Mouse (Mus musculus) stomach, embryonic 15.5 days (tissue): ENCODE results near the gene Zcwpw1. TPM values are rescaled to one million over a fixed set of nuclear protein-coding genes. Genes with fewer than 3 reads are reported as not detected.

ENCODE experiments used
- ATAC-seq: fragments of 200-750 bp; cut with Nextera tagmentation; 2 replicates; pipeline ENCODE4 v1.8.0; 2017; ENCODE audit warnings: low read depth, moderate number of reproducible peaks, moderate TSS enrichment; ENCODE audit not compliant: insufficient read depth, low FRiP score
- H3K27ac ChIP-seq: fragments of 300-500 bp; sonication (generic); 2 replicates; pipeline ENCODE4 v1.5.1; 2015; ENCODE audit warnings: mild to moderate bottlenecking, inconsistent platforms
- H3K27me3 ChIP-seq: fragments of 300-500 bp; sonication (generic); replicated peaks from 2 replicates; pipeline ENCODE4 v1.6.1; 2015; ENCODE audit warnings: inconsistent platforms
- H3K36me3 ChIP-seq: fragments of 300-500 bp; sonication (generic); 2 replicates; pipeline ENCODE4 v1.6.1; 2015; ENCODE audit warnings: inconsistent platforms
- H3K4me1 ChIP-seq: fragments of 300-500 bp; sonication (generic); 2 replicates; pipeline ENCODE4 v1.6.1; 2015; ENCODE audit warnings: inconsistent platforms
- H3K4me2 ChIP-seq: fragments of 300-500 bp; sonication (generic); 2 replicates; pipeline ENCODE4 v1.6.1; 2015; ENCODE audit warnings: mild to moderate bottlenecking, inconsistent platforms
- H3K4me3 ChIP-seq: fragments of 300-500 bp; sonication (generic); replicated peaks from 2 replicates; pipeline ENCODE4 v1.5.1; 2015; ENCODE audit warnings: inconsistent platforms
- H3K9ac ChIP-seq: fragments of 300-500 bp; sonication (generic); 2 replicates; pipeline ENCODE4 v1.6.1; 2015; ENCODE audit warnings: inconsistent platforms
- H3K9me3 ChIP-seq: fragments of 300-500 bp; sonication (generic); 2 replicates; pipeline ENCODE4 v1.6.1; 2016; ENCODE audit warnings: inconsistent platforms
- WGBS: fragments of 180-500 bp; shearing (Covaris S2); methylation state at CpG from one replicate; pipeline ENCODE4 v1.1.7; 2015; 5-methylcytosine and 5-hydroxymethylcytosine counted together
- polyA plus RNA-seq: library from polyadenylated mRNA; unstranded; fragments of >200 nt; fragmentation: Nextera tagmentation; extraction: Ambion mirVana; gene quantifications from 2 replicates; pipeline ENCODE4 v1.2.1, GENCODE M21; 2015

The Zcwpw1 gene
- polyA plus RNA-seq, 1 experiment from 2014 or later: 18.3 TPM

DNA sequence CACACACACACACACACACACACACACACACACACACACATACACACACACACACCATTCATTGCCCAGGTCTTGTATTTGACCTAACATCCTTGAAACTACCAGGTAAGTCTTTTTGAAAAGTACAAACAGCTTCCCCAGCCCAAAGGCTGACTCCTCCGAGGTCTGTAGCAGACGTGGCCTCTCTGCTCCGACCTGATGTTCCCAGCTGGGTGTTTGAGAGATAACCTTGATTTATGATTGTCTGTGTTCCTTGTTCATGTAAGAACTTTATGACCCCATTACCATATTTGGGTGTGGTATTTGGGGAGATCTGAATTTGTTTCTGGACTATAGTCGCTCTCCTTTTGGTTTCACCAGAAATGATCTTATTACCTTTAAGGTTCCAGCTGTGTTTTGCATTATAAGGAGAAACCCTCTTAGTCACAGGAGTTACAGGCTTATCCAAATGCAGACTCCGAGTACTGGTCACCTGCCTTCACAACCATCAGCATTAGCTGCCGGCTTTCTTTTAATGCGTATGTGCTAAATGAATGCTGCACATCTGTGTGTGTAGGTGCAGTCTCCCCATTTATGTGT, 10.2 kb upstream of the Zcwpw1 start:
- 64% methylated on average over 7 of the region's 7 CpGs for WGBS
- H3K27ac ChIP-seq: peak overlapping the region; percentile 71; the same call in 1 of the 2 replicates

DNA sequence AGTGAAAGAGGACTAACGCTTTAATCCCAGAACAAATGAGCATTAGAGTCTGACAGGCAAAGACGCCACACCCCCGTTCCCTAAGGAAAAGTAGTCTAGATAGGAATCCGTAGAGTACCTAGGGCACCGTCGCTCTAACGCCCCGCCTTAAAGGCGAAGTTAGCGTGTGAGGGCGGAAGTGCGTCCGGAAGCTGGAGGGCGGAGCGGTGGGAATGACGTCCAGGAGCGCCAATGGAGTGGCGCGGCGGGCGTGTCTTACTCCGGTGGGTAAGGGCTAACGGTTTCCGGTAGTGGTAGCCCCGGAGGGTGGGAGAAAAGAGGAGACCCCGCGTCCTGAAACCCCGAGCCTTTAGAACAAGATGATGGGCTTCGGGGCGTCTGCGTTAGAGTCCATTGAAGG, 9.0 kb upstream of the Zcwpw1 start, which contains the start of gene Ppp1r35:
Ppp1r35 (plus strand) TSS at position 215 of the 400 bp plus-strand sequence.
- Histone ChIP-seq H3K36me3 (peaks cover 20% of the 10 kb centered on the region), H3K9ac (peak within 1 kb of the TSS; percentile 89), H3K27me3 (no peaks in the 10 kb centered on the region), H3K27ac (peak within 1 kb of the TSS; percentile 90), H3K4me3 (peak within 1 kb of the TSS; percentile 82), H3K9me3 (no peaks in the 10 kb centered on the region), H3K4me2 (peak within 1 kb of the TSS; percentile 91), H3K4me1 (peaks cover 24% of the 10 kb centered on the region)
- under 1% methylated on average over 31 of the region's 31 CpGs for WGBS
- peak; percentile 94 for ATAC-seq

More for the DNA sequence above, 10.2 kb upstream of the Zcwpw1 start:
- H3K27me3 ChIP-seq: no peaks in the 10 kb centered on the region
- H3K9ac ChIP-seq: no peak overlapping the region
- H3K4me2 ChIP-seq: no peak overlapping the region
- no peak overlapping the region for H3K4me3 ChIP-seq
- H3K36me3 ChIP-seq: peaks cover 13% of the 10 kb centered on the region
- H3K4me1 ChIP-seq: peaks cover 16% of the 10 kb centered on the region
- ATAC-seq: no peak
- H3K9me3 ChIP-seq: no peaks in the 10 kb centered on the region

DNA sequence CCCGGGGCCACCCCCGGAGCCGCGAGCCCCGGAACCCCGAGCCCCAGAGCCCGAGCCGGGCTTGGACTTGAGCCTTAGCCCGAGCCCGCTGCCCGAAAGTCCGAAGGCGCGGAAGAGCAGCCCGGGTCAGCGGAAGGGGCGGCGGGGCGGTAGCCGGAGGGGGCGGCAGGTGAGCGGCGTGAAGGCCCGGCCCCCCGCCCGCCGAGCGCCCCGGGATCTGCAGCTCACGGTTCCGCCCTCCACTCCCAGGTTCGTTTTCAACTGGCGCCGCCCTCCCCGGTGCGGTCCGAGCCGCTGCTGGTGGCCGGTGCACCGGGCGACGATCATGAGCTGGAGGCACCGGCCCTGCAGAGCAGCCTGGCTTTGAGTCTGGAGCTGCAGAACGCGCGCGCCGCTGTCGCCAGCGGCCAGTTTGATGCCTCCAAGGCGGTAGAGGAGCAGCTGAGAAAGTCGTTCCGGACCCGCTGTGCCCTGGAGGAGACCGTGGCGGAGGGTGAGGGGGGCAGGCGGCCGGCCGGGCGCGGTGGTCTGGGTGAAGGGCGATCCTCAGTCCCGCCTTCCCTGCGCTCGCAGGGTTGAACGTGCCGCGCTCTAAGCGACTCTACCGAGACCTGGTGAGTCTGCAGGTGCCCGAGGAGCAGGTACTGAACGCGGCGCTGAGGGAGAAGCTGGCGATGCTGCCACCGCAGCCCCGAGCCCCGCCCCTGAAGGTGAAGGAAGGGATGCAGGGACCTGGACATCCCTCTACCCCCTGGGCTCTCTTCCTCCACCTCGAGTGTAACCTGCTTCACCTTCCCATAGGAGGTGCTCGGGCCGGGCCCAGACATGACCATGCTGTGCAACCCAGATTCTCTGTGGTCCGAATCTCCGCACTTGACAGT, 8.3 kb upstream of the Zcwpw1 start:
- Histone ChIP-seq H3K36me3 (peaks cover 24% of the 10 kb centered on the region), H3K4me1 (peaks cover 30% of the 10 kb centered on the region), H3K27ac (peak overlapping the region; percentile 90), H3K9me3 (no peaks in the 10 kb centered on the region), H3K4me3 (peak overlapping the region; percentile 82), H3K27me3 (no peaks in the 10 kb centered on the region), H3K9ac (peak overlapping the region; percentile 89), H3K4me2 (peak overlapping the region; percentile 91)
- ATAC-seq: 0 out of 2 replicates have a peak, but pooled peaks have one; percentile 11
- under 1% methylated on average over 81 of the region's 83 CpGs for WGBS

DNA sequence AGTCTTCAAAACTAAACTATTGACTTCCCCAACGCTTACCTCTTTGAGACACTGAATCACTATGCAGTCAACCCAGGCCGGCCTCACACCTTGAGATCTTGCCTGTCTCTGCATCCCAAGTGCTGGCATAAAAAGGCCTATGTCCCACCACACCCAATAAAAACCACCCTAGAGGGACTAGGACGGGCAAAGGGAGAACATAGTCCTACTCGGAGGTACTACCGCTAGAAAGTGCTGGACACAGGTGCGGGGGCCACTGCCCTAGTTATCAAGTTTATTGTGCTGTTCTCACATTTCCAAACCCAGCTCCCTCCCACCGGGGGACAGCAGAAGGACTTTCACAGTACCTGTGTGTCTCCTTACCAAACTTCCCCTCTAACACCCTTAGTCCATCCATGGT, 5.9 kb upstream of the Zcwpw1 start:
- Histone ChIP-seq H3K4me1 (peaks cover 35% of the 10 kb centered on the region), H3K4me3 (no peak overlapping the region), H3K36me3 (peaks cover 24% of the 10 kb centered on the region), H3K27me3 (no peaks in the 10 kb centered on the region), H3K9ac (no peak overlapping the region), H3K9me3 (no peaks in the 10 kb centered on the region), H3K27ac (no peak overlapping the region), H3K4me2 (no peak overlapping the region)
- ATAC-seq: no peak
- WGBS: 92% methylated on average over 7 of the region's 7 CpGs

DNA sequence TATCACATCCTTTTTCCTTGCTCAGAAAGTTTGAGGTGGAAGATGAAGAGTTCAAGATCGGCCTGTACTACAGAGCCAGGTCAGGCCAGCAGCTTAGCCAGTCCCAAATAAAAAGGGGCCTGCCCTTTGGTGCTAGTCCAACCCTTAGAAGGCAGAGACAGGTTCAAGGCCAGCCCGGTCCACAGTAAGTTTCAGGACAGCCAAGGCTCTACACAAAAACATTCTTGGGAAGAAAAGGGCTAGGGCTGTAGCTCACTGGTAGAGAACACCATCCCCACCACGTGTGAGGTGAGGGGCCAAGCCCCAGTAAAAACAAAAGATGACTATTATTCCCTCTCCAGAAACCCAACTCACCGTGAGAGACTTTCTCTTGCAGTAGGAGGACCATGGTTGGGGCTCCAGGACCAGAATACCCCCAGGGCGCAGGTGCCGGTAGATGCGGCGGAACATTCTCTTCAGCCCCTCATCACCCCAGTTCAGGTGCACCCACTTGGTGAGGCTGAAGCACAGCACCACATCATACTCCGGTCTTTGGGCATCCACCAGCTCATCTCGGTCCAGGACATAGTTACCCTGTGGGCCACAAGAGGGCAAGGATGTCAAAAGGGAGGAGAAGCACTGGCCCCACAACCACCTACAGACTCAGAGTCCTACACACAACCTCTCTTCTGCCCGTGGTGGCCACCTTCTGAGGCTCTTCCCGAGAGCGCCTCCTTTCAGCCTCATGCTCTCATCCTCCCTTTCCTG, 4.6 kb upstream of the Zcwpw1 start:
- Histone ChIP-seq H3K4me1 (peaks cover 33% of the 10 kb centered on the region), H3K9me3 (no peaks in the 10 kb centered on the region), H3K36me3 (peaks cover 24% of the 10 kb centered on the region), H3K4me2 (peak overlapping the region; percentile 89), H3K9ac (peak overlapping the region; percentile 17; the same call in 1 of the 2 replicates), H3K4me3 (peak overlapping the region; percentile 93), H3K27me3 (no peaks in the 10 kb centered on the region), H3K27ac (no peak overlapping the region)
- ATAC-seq: no peak
- 75% methylated on average over 13 of the region's 13 CpGs for WGBS

DNA sequence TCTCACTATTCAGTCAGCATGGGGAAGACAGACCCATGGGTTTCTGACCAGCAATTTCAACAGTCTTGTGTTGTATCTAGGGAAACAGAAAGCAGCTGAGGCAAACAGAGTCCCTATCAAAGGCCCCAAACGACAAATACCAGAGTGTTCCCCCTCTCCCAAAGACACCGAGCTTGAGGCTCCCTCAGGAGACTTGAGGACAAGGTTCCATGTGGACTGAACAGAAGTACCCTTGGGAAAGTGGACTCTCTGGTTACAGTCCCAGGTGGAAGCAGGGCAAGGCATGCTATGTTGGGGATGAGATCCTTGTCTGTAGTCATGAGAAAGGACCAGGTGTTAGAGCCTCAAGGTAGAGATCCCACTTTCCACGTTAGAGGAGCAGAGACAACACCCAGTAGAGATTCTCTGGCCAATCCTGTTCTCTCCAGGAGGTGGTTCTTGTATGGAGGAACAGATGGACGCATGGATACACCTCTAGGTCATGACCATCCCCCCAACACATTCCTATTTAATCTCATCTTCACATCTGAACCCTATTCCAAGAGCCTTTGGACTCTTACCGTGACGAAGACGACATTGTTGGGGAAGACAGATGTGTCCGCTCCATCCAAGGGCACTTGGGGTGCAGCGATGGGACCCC, 3.6 kb upstream of the Zcwpw1 start:
- peaks cover 33% of the 10 kb centered on the region for H3K4me1 ChIP-seq
- ATAC-seq: no peak
- no peaks in the 10 kb centered on the region for H3K27me3 ChIP-seq
- peak overlapping the region; percentile 89 for H3K4me2 ChIP-seq
- H3K9me3 ChIP-seq: no peaks in the 10 kb centered on the region
- 47% methylated on average over 9 of the region's 9 CpGs for WGBS
- peak overlapping the region; percentile 93 for H3K4me3 ChIP-seq
- peaks cover 24% of the 10 kb centered on the region for H3K36me3 ChIP-seq
- H3K9ac ChIP-seq: peak overlapping the region; percentile 17; the same call in 1 of the 2 replicates
- no peak overlapping the region for H3K27ac ChIP-seq

DNA sequence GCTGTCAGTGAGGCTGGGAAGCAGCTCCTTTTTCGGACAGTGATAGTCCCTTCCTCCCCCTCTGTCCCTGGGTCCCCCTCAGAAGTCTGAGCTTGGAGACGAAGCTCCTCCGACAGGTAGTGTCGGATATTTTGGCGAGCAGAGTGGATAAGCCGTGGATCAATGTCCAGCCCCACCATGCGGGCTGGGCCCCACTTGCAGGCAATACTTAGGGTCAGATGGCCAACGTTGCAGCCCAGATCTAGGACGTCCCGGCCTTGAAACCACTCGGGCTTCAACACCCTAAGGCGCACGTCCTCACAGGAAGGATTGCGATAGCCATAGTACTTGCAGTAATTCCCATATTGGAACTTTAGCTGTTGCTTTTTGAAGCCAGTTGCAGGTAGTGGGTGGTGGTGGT, 3.1 kb upstream of the Zcwpw1 start:
- H3K4me1 ChIP-seq: peaks cover 32% of the 10 kb centered on the region
- peaks cover 24% of the 10 kb centered on the region for H3K36me3 ChIP-seq
- H3K4me2 ChIP-seq: peak overlapping the region; percentile 89
- WGBS: 67% methylated on average over 14 of the region's 14 CpGs
- H3K27me3 ChIP-seq: no peaks in the 10 kb centered on the region
- peak overlapping the region; percentile 95; the same call in 1 of the 2 replicates for H3K9ac ChIP-seq
- H3K27ac ChIP-seq: no peak overlapping the region
- no peaks in the 10 kb centered on the region for H3K9me3 ChIP-seq
- H3K4me3 ChIP-seq: peak overlapping the region; percentile 93
- no peak for ATAC-seq

DNA sequence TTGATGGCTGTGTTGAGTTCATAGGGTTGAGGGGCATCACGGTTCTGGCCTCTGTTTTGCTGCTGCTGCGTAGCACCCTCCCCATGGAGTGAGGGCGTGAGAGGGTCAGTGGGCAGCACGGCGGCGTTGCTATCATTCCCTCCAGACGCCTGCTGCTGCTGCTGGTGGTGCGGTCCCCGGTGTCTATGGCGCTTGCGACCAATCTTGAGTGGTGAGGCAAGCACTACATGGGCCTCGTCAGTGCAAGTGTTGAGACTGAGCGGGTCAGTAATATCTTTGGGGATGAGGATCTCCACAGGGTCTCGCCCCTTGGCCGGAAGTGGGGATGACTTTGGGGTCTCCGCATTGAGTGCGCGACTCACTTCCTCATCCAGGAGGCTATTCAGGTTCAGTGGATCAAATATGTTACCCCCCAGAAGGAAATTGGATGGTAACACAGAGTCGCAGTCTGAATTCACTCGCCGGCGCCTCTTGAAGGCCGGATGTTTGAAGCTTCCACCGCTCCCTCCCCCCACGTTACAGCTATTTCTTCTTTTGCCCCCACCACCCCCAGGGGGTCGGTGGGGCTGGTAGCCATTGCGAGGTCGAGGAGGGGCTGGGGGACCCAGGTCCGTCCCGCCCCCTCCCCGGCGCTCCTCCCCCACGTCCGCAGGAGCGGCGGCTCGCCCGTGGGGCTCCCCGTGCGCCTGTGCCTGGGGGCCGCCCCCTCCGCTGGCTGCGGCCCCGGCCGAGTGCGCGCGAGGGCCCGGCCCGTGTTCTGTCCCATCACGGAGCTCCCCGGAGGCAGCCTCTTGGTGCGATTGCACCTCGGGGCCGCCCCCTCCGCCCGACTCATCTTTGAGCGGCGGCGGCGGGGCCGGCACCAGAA, 2.2 kb upstream of the Zcwpw1 start:
- H3K27ac ChIP-seq: peak overlapping the region; percentile 100
- peaks cover 24% of the 10 kb centered on the region for H3K36me3 ChIP-seq
- H3K4me2 ChIP-seq: peak overlapping the region; percentile 89
- H3K4me3 ChIP-seq: peak overlapping the region; percentile 93
- under 1% methylated on average over 62 of the region's 62 CpGs for WGBS
- H3K27me3 ChIP-seq: no peaks in the 10 kb centered on the region
- peak; percentile 1; the same call in 1 of the 2 replicates for ATAC-seq
- H3K9ac ChIP-seq: peak overlapping the region; percentile 95
- H3K4me1 ChIP-seq: peaks cover 28% of the 10 kb centered on the region
- no peaks in the 10 kb centered on the region for H3K9me3 ChIP-seq

DNA sequence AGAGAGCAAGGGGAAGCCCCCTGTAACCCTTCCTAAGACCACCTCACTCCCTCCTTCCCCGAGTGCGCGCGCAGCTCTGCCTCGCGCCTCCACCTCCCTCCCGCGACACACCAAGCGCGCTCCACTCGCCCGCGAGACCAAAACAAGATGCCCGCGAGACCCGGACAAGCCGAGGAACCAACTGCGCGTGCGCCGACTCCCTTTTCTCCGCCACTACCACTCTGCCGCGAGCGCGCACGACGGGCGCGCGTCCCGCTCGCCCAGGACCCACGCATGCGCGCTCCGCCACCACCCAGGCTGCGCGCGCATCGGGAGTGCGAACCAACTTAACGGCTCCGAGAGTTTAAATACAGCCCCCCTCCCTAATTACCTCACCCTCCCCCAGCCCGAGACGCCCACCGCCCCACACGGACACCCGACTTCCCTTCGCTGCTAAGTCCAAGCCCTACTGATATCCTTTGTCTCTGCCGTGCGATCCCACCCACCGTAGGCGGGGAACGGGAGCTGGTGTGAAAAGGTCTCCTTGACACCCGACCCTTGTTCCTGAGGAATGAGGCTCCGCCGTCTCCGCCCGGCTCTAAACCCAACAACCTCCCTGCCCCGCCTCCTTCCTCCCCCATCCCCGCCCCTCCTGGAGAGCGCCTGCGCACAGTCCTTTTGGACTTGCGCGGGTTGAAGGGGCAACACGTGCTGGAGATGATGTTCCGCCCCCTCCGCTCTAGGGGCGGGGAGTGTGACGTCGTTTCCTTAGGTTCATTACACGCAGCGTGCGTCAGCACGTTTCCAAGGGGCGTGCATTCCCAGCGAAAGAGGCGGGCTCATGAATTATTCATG, 1.3 kb upstream of the Zcwpw1 start:
- H3K4me3 ChIP-seq: peak overlapping the region; percentile 93
- peak overlapping the region; percentile 95 for H3K9ac ChIP-seq
- H3K4me1 ChIP-seq: peaks cover 28% of the 10 kb centered on the region
- H3K27me3 ChIP-seq: no peaks in the 10 kb centered on the region
- under 1% methylated on average over 79 of the region's 79 CpGs for WGBS
- peak overlapping the region; percentile 89 for H3K4me2 ChIP-seq
- H3K36me3 ChIP-seq: peaks cover 21% of the 10 kb centered on the region
- ATAC-seq: peak; percentile 90
- peak overlapping the region; percentile 100 for H3K27ac ChIP-seq
- H3K9me3 ChIP-seq: no peaks in the 10 kb centered on the region

DNA sequence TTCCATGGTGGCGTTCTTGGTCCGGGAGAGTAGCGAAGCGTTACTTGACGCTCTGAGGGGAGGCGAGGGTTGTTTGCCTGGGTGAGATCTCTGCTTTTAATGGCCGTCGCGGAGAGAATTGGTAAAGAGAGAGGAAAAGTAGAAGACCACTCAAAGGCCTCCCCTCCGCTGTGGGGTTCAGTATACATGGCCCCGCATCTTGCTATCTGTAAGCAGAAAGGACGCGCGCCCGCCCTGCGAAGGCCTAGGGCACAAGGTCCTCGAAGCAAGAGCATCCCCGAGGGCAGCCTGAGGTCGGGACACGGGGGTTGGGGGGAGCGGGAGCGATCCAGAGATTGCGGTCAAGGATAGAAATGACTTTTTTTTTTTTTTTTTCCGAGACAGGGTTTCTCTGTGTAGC, 573 bp downstream of the Zcwpw1 start:
- no peak overlapping the region for H3K27ac ChIP-seq
- H3K9me3 ChIP-seq: no peaks in the 10 kb centered on the region
- peak overlapping the region; percentile 89 for H3K4me2 ChIP-seq
- H3K27me3 ChIP-seq: no peaks in the 10 kb centered on the region
- peak overlapping the region; percentile 93 for H3K4me3 ChIP-seq
- 0 out of 2 replicates have a peak, but pooled peaks cover 4% of the 10 kb centered on the region for H3K36me3 ChIP-seq
- no peak overlapping the region for H3K9ac ChIP-seq
- ATAC-seq: no peak
- WGBS: 75% methylated on average over 24 of the region's 24 CpGs
- peaks cover 25% of the 10 kb centered on the region for H3K4me1 ChIP-seq
